Mouse (Mus musculus): ENCODE data around the gene Cbl.

Cbl gene

GRCm38 (mm10) chr9:44240911-44241310 lies 7.1 kb upstream of the Cbl start:
- CTCF ChIA-PET, result interaction anchor here (0.5 to 0.6 kb wide), 2 partner anchors 40 to 75 kb away, joined by 3 to 4 read pairs; no protein-coding TSS in a partner anchor

DNA sequence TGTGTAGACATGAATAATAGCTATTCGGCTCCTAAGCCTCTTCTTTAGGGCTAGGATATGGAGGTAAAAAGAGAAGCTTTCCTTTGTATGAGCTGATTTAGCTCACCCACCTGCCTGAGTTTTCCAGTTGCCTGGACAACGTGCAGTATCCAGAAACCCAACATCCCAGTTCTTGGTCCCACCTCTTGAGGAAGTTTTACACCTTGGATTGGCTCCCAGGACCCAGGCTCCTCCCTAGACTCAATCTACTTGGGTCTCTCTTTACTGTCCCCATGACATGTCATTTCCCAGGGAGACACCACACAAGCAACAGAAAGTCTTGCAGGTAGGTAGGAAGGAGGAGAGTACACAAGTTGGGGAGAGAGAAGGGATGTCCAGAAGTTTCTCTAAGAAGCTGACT lies 6.5 kb upstream of the Cbl start, which contains the start of gene Ccdc153:
Gene Ccdc153 (plus strand): TSS at position 278 of the 400 bp plus-strand sequence.
- CTCF ChIA-PET, result interaction anchor here (0.6 kb wide), 1 partner anchor 40 kb away, joined by 4 read pairs; no protein-coding TSS in a partner anchor

GRCm38 (mm10) chr9:44239447-44239846 lies 5.6 kb upstream of the Cbl start:
- CTCF ChIA-PET, result interaction anchor here (0.7 kb wide), 1 partner anchor 162 kb away, joined by 3 read pairs; no protein-coding TSS in a partner anchor

GRCm38 (mm10) chr9:44238501-44239190 lies 4.8 kb upstream of the Cbl start:
- CTCF ChIA-PET, result no interaction called here

DNA sequence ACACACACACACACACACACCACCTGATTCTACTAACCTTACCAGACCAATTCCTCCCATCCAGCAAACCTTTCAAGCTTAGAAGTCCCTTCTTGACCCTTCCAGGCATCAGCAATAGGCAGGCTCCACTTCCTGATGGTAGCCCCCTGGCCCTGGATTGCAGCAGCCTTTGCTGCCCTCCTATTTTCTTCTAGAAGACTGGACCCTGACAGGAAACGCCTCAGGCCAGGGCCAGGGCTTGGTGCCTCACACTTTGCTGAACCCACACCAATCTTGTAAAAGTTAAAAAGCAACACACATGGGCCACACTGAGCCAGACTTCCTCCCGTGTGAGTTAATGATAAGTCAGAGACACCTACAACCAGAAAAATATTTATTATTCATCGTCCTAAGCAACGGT lies 3.3 kb upstream of the Cbl start:
- CTCF ChIA-PET, result interaction anchor here (0.6 to 1.1 kb wide), 3 partner anchors 11 to 293 kb away, joined by 3 to 5 read pairs (median 3); no protein-coding TSS in a partner anchor

DNA sequence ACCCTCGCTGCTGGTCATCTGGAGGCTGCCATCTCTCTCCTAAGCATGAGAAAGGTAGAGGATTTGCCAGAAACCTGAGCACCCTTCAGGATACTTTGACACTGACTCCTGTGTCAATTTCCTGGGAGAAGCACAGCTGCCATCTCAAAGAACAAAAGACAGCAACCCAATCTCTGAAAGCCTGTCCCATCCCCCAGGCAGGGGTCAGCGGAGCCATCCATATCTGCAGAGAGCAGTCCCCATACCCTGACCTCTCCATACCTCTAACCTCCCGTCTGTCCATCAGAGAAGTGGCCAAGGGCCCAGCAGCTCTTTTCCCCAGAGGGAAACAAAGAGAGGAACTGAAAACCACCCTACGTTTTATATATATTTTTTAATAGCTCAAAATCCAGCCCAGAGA lies 2.8 kb upstream of the Cbl start:
- CTCF ChIA-PET, result interaction anchor here (0.7 to 1.1 kb wide), 2 partner anchors 11 to 12 kb away, joined by 3 to 5 read pairs; no protein-coding TSS in a partner anchor

GRCm38 (mm10) chr9:44234479-44235427 lies 904 bp upstream of the Cbl start:
- CTCF ChIA-PET, result interaction anchor here (0.7 to 1.3 kb wide), 2 partner anchors 9 to 10 kb away, joined by 3 to 4 read pairs; no protein-coding TSS in a partner anchor

- CTCF ChIA-PET, result interaction anchor here (0.6 to 1.3 kb wide), 2 partner anchors 12 to 22 kb away, joined by 3 read pairs; no protein-coding TSS in a partner anchor
Measured at GRCm38 (mm10) chr9:44233021-44233801, 638 bp downstream of the Cbl start.

DNA sequence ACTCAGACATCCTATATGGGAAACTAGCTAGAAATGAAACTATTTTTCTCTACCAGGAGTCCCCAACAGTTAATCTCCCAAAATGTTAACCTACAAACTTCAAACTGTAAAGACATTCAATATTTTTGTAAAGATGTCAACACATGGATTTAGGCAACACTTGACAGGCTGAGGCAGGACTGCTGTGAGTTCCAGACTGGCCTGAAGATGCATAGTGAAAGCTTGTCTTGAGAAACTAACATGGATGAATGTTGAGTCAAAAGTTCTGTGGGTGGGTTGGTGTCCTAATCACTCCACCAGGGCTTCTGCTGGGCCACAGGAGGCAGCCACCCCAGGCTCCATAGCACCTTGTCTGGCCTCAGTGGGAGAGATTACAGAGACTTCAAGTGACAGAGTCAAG lies 2.2 kb downstream of the Cbl start:
- CTCF ChIA-PET, result interaction anchor here (0.6 to 0.8 kb wide), 2 partner anchors 8 to 431 kb away, joined by 5 to 7 read pairs; no protein-coding TSS in a partner anchor

DNA sequence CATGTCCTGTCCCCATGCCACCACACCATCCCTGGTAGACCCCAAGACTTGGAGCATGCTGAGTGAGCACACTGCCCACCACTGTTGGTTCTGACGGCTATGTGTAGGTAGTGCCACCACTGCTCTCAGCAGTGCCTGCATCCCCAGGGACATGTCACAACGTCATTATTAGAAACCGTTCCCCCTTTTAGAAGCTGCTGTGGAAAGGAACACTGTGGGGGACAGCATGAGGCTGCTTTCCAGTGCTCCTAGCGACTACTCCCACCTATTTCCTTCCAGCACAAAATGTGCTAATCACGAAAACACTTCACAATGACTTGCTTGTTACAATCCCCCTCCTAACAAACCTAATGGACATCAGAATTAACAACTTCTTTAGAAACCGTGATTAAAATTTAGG lies 7.9 kb downstream of the Cbl start:
- CTCF ChIA-PET, result no interaction called here

DNA sequence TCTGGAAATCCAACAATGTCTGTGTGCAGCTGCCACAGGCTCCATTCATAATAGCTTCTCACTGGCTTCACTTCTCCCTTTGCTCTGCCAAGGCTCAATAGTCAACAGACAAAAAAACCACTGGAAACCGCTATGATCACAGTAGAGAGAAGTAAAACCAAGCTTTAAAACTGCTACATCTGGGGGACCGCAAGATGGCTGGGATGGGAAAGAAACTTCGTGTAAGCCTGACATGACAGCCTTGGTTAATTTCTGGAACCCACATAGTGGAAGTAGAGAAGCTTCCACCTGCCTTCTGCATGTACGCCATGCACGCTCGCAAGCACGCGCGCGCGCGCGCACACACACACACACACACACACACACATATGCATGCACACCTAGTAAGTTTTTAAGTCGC lies 20.3 kb downstream of the Cbl start:
- CTCF ChIA-PET, result interaction anchor here (0.6 to 0.7 kb wide), 3 partner anchors 21 to 876 kb away, joined by 4 to 5 read pairs (median 4); no protein-coding TSS in a partner anchor

GRCm38 (mm10) chr9:44212406-44212805 lies 21.4 kb downstream of the Cbl start:
- CTCF ChIA-PET, result interaction anchor here (0.7 kb wide), 1 partner anchor 131 kb away, joined by 3 read pairs; no protein-coding TSS in a partner anchor

GRCm38 (mm10) chr9:44209416-44209815 lies 24.4 kb downstream of the Cbl start:
- CTCF ChIA-PET, result no interaction called here

GRCm38 (mm10) chr9:44207840-44208239 lies 26.0 kb downstream of the Cbl start:
- CTCF ChIA-PET, result interaction anchor here (0.6 to 1.4 kb wide), 2 partner anchors 12 to 506 kb away, joined by 4 read pairs; no protein-coding TSS in a partner anchor

- CTCF ChIA-PET, result interaction anchor here (0.6 to 0.7 kb wide), 3 partner anchors 40 to 769 kb away, joined by 3 to 4 read pairs (median 3); partner anchors contain the start of gene Ccdc153
Measured at GRCm38 (mm10) chr9:44200458-44200857, 33.4 kb downstream of the Cbl start.

DNA sequence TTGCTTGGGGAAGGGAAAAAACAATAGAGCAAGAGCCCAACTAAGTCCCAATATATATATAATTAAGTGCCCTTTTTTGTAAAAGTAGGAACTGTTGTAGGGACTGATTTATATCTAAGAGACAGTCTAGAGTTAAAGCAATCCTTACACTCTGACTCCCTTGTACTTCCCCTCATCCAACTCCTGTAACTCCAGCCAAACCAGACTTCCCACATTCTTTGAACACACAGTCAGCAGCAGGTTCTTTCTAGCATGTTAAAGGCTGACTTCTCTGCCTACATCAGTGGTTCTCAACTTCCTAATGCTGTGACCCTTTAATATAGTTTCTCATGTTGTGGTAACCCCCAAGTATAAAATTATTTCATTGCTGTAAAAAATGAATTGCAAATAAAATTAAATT lies 34.3 kb downstream of the Cbl start:
- CTCF ChIA-PET, result interaction anchor here (0.6 to 0.7 kb wide), 2 partner anchors 24 to 57 kb away, joined by 3 read pairs; no protein-coding TSS in a partner anchor

DNA sequence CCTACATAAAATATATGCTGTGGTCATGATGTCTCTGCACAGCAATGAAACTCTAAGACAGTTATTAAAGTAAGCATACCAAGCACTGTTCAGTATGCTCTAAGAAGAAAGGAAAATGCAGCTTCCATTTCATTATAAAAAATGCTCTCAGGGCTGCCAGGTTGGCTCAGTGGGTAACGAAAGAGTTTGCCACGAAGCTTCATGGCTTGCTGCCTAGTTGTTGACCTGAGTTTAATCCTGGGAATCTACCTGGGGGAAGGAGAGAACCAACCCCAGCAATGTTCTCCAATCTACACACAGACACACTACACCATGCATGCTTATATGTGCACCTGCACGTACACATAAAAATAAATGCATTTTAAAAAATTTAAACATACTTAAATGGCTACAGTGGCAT lies 34.7 kb downstream of the Cbl start:
- CTCF ChIA-PET, result no interaction called here

DNA sequence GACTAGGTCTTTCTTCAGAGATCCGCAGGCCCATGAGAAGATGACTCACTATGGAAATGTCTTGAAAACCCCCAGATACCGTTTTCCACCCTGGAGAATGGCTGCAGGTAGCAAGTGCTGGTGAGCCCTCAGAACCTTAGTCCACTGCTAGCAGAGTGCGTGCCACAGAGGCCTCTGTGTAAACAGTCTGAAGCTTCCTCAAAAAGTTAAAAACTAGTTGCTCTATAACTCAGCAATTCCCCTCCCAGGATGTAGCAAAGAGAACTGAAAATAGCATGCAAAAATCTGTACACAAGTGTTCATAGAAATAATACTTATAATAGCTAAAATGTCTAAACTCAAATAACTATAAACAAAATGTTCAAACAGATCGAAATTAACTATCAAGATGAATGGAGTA lies 37.5 kb downstream of the Cbl start:
- CTCF ChIA-PET, result interaction anchor here (1.3 kb wide), 1 partner anchor 11 kb away, joined by 4 read pairs; no protein-coding TSS in a partner anchor

DNA sequence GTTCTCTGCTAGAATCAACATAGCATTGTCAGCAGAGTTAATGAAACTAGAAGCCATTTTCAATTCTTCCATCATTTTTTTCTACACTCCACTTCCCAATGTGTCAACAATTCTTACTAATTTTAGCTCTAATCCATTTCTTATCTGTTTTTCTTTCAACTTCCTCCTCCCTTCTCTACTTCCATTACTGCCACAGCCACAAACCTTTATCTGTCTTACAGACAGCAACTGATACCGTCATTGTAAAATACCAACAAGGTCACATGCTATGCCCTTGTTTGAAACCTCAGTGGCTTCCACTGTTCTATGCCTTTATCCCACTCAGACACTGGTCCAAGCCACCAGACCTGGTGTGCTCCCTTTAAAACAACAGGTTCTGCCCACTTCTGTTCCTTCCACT lies 39.8 kb downstream of the Cbl start:
- CTCF ChIA-PET, result no interaction called here

DNA sequence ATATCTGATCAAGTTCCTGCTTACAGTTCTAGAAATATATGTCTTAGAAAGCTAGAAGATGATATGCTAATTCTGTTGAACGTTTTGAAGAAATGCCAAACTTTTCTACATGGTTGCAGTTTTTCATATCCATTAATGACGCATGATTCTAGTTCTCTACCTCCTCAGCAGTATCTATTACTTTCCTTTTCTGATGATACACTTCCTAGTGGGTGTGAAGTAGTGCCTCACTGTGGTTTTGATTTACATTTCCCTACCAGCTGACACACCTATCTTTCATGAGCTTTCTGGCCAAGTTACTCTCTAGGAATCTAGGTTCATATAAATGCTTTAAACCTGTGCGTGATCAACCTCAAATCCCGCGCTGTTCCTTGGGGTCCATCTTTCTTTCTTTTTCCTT lies 41.1 kb downstream of the Cbl start:
- CTCF ChIA-PET, result no interaction called here

GRCm38 (mm10) chr9:44192312-44192711 lies 41.5 kb downstream of the Cbl start:
- CTCF ChIA-PET, result interaction anchor here (0.5 kb wide), 1 partner anchor 22 kb away, joined by 4 read pairs; no protein-coding TSS in a partner anchor
